In the genomic region with DNA sequence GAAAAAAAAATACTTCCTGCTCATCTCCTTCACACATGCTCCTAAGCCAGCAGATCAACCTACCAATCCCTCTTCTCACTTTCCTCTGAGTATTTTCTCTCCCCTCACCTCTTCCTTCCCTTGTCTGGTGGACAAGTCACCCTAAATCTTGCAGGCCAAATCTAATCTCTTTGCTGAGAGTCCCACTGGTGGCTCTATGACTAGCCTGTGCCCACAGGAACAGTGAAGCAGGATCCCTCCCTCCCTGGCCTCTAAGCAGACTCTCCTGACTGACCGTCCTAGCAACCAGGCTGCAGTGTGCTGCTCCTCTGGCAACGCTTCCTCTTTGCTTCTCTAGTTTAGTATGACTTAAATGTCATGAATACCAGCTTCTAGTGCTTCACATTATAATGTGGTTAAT, we compare ENCODE assay signal across 19 mouse cellular contexts. TPM values are rescaled to one million over a fixed set of nuclear protein-coding genes. Genes with fewer than 3 reads are reported as not detected.
DNase-seq lines count a peak whose midpoint lies in the region; ATAC-seq and TF ChIP-seq lines count a peak whose summit lies in the region.
"Had no signal": no experiment of that assay in that cellular context is flagged by ENCODE, and none has a peak within 500 bp of the region (broad histone marks: within the 10 kb centered on the region; RNA-seq: fewer than 3 reads in every experiment).

No protein-coding gene starts in this region.

- DNase-seq in CD4-positive, CD25-positive, alpha-beta regulatory T cell, adult 2 months (ENCODE audit: low read depth, low spot score) = peak; percentile 34
- no peak for DNase-seq in layer of hippocampus, adult 2 months (ENCODE audit: low spot score in 2 of 2)
- DNase-seq in layer of hippocampus, postnatal 10 days (ENCODE audit: low spot score in 2 of 2) = no peak
- DNase-seq in 416B (ENCODE audit: low read depth) = peak; percentile 56
- no peak for DNase-seq in kidney, postnatal 36 days
- DNase-seq in urinary bladder, postnatal 4 days (ENCODE audit: low spot score in 2 of 2) = no peak
- DNase-seq: cerebellum, postnatal 14 days; gastrocnemius, postnatal 10 days; kidney, adult 2 months; kidney, postnatal 4 days; lung, embryonic 14.5 days; right cerebral cortex, postnatal 25 days had no signal

- H3K4me3 ChIP-seq in layer of hippocampus, adult 2 months = no peak overlapping the region
- H3K4me3 ChIP-seq: heart, embryonic 13.5 days; hindbrain, embryonic 12.5 days; limb, embryonic 13.5 days had no signal

- H3K27ac ChIP-seq in layer of hippocampus, adult 2 months = peak overlapping the region; percentile 43; the same call in 1 of the 2 replicates
- H3K27ac ChIP-seq: heart, embryonic 13.5 days; hindbrain, embryonic 12.5 days had no signal

- TF ChIP-seq CTCF in layer of hippocampus, adult 2 months (conservative IDR thresholded peaks at IDR 0.05) = no peak

- ATAC-seq in CD4-positive, CD25-positive, alpha-beta regulatory T cell, adult 4 months = no peak
- ATAC-seq in megakaryocyte, adult 5-6 weeks (ENCODE audit: poor library complexity, severe bottlenecking) = peak; percentile 49; the same call in 1 of the 2 replicates
- ATAC-seq: forebrain, embryonic 16.5 days; Patski had no signal

RNA-seq across cellular contexts. Expression of a gene that starts 54.8 kb away (rescaled TPM):
- polyA plus RNA-seq in CD4-positive, CD25-positive, alpha-beta regulatory T cell, adult 4 months (2017; shearing (Covaris generic)) = 10 to 100 TPM; 79.7 to 84.1 TPM
- 100 to 1,000 TPM; 165 to 176 TPM for total RNA-seq in layer of hippocampus, adult 2 months (2021)
- total RNA-seq in layer of hippocampus, postnatal 10 days (2021) = 100 to 1,000 TPM; 147 to 160 TPM
- total RNA-seq in megakaryocyte, adult 5-6 weeks (2015) = 86.2 and 87.9 TPM in 2 replicates
- total RNA-seq in megakaryocyte, adult 5-6 weeks (2017) = 90.5 and 102 TPM in 2 replicates

Comparison
In these comparisons a context has a peak if more than half of its experiments do, and no peak if none do; other contexts are left out.
1. DNase-seq: peak in CD4-positive, CD25-positive, alpha-beta regulatory T cell, adult 2 months (single experiment) and 416B (single experiment); none in layer of hippocampus, adult 2 months (0 of 2), layer of hippocampus, postnatal 10 days (0 of 2), kidney, postnatal 36 days (0 of 2) and urinary bladder, postnatal 4 days (0 of 2).